Mouse (Mus musculus): Measurements from ENCODE around the gene Gna15. TPM values are rescaled to one million over a fixed set of nuclear protein-coding genes. Genes with fewer than 3 reads are reported as not detected.

Gene Gna15
- polyA plus RNA-seq, 1 experiment, result 14.8 TPM

DNA sequence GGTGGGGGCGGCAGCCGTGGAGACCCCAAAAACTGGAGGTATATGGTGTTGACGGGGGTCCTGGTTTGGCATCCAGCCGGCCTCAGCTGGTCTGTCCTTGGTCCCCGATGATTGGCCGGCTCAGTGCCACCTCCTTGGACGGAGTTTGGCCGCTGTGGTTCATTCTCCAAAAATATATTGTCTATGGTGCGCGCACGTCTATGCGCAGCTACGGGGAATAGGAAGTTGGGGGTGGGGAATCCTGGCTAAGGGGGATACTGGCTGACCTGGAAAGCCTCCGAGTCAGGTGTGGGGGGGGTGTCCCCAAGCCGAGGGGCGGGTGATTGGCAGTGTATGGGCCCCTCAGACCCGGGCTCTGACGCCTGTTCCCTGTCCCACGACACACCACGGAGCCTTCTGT, 63.6 kb downstream of the Gna15 start:
- Histone ChIP-seq H3K36me3 (ENCODE audit: control insufficient read depth, insufficient read depth, low read length) (no peaks in the 10 kb centered on the region), H3K27me3 (ENCODE audit: control insufficient read depth, insufficient read depth, low read length) (peaks cover 28% of the 10 kb centered on the region), H3K27ac (ENCODE audit: insufficient read depth, low read length) (no peak overlapping the region), H3K4me3 (ENCODE audit: extremely low read depth, insufficient read depth, insufficient read length) (no peak overlapping the region), H3K4me1 (ENCODE audit: control insufficient read depth, insufficient read depth, insufficient read length) (peaks cover 13% of the 10 kb centered on the region)
- 12% methylated on average over 20 of the region's 20 CpGs for WGBS
- DNase-seq (ENCODE audit: low read depth in 1 of 2, low spot score in 2 of 2), result no peak
- no peak for TF ChIP-seq POLR2A (IDR thresholded peaks at IDR 0.05; ENCODE audit: low read depth, low read length)
- no peak for TF ChIP-seq CTCF (IDR thresholded peaks at IDR 0.05; ENCODE audit: extremely low read depth, insufficient read depth, insufficient read length, insufficient replicate concordance)

GRCm38 (mm10) chr10:81459399-81459798, 64.6 kb downstream of the Gna15 start:
- Histone ChIP-seq H3K4me1 (ENCODE audit: control insufficient read depth, insufficient read depth, insufficient read length) (peaks cover 12% of the 10 kb centered on the region), H3K36me3 (ENCODE audit: control insufficient read depth, insufficient read depth, low read length) (no peaks in the 10 kb centered on the region), H3K27me3 (ENCODE audit: control insufficient read depth, insufficient read depth, low read length) (peaks cover 21% of the 10 kb centered on the region), H3K4me3 (ENCODE audit: extremely low read depth, insufficient read depth, insufficient read length) (no peak overlapping the region), H3K27ac (ENCODE audit: insufficient read depth, low read length) (no peak overlapping the region)
- TF ChIP-seq POLR2A (IDR thresholded peaks at IDR 0.05; ENCODE audit: low read depth, low read length), result no peak
- no peak for TF ChIP-seq CTCF (IDR thresholded peaks at IDR 0.05; ENCODE audit: extremely low read depth, insufficient read depth, insufficient read length, insufficient replicate concordance)
- 76% methylated on average over 21 of the region's 21 CpGs for WGBS
- no peak for DNase-seq (ENCODE audit: low read depth in 1 of 2, low spot score in 2 of 2)

GRCm38 (mm10) chr10:81458267-81458666, 65.8 kb downstream of the Gna15 start:
- Histone ChIP-seq H3K36me3 (ENCODE audit: control insufficient read depth, insufficient read depth, low read length) (no peaks in the 10 kb centered on the region), H3K27ac (ENCODE audit: insufficient read depth, low read length) (no peak overlapping the region), H3K4me3 (ENCODE audit: extremely low read depth, insufficient read depth, insufficient read length) (no peak overlapping the region), H3K27me3 (ENCODE audit: control insufficient read depth, insufficient read depth, low read length) (peaks cover 17% of the 10 kb centered on the region), H3K4me1 (ENCODE audit: control insufficient read depth, insufficient read depth, insufficient read length) (peaks cover 5% of the 10 kb centered on the region; the same call in 1 of the 2 replicates)
- TF ChIP-seq POLR2A (IDR thresholded peaks at IDR 0.05; ENCODE audit: low read depth, low read length) (no peak), CTCF (IDR thresholded peaks at IDR 0.05; ENCODE audit: extremely low read depth, insufficient read depth, insufficient read length, insufficient replicate concordance) (no peak)
- WGBS, result 73% methylated on average over 6 of the region's 6 CpGs
- DNase-seq (ENCODE audit: low read depth in 1 of 2, low spot score in 2 of 2), result no peak

- DNase-seq (ENCODE audit: low read depth in 1 of 2, low spot score in 2 of 2), result no peak
- Histone ChIP-seq H3K4me3 (ENCODE audit: extremely low read depth, insufficient read depth, insufficient read length) (no peak overlapping the region), H3K36me3 (ENCODE audit: control insufficient read depth, insufficient read depth, low read length) (no peaks in the 10 kb centered on the region), H3K27ac (ENCODE audit: insufficient read depth, low read length) (no peak overlapping the region), H3K27me3 (ENCODE audit: control insufficient read depth, insufficient read depth, low read length) (peaks cover 17% of the 10 kb centered on the region), H3K4me1 (ENCODE audit: control insufficient read depth, insufficient read depth, insufficient read length) (peaks cover 5% of the 10 kb centered on the region; the same call in 1 of the 2 replicates)
- TF ChIP-seq CTCF (IDR thresholded peaks at IDR 0.05; ENCODE audit: extremely low read depth, insufficient read depth, insufficient read length, insufficient replicate concordance), result no peak
- TF ChIP-seq POLR2A (IDR thresholded peaks at IDR 0.05; ENCODE audit: low read depth, low read length), result no peak
- 83% methylated on average over 8 of the region's 8 CpGs for WGBS
Measured at GRCm38 (mm10) chr10:81457624-81458023, 66.4 kb downstream of the Gna15 start.

- no peak for DNase-seq (ENCODE audit: low read depth in 1 of 2, low spot score in 2 of 2)
- H3K27ac ChIP-seq (ENCODE audit: insufficient read depth, low read length), result no peak overlapping the region
- 35% methylated on average over 12 of the region's 12 CpGs for WGBS
- peaks cover 20% of the 10 kb centered on the region for H3K27me3 ChIP-seq (ENCODE audit: control insufficient read depth, insufficient read depth, low read length)
- TF ChIP-seq CTCF (IDR thresholded peaks at IDR 0.05; ENCODE audit: extremely low read depth, insufficient read depth, insufficient read length, insufficient replicate concordance) (no peak), POLR2A (IDR thresholded peaks at IDR 0.05; ENCODE audit: low read depth, low read length) (no peak)
- no peaks in the 10 kb centered on the region for H3K36me3 ChIP-seq (ENCODE audit: control insufficient read depth, insufficient read depth, low read length)
- H3K4me1 ChIP-seq (ENCODE audit: control insufficient read depth, insufficient read depth, insufficient read length), result peaks cover 3% of the 10 kb centered on the region; the same call in 1 of the 2 replicates
- H3K4me3 ChIP-seq (ENCODE audit: extremely low read depth, insufficient read depth, insufficient read length), result no peak overlapping the region
Measured at GRCm38 (mm10) chr10:81456983-81457563, 67.0 kb downstream of the Gna15 start.

GRCm38 (mm10) chr10:81455181-81455895, 68.7 kb downstream of the Gna15 start, which contains the start of gene Nfic:
TSS of gene Nfic (minus strand) at chr10:81455635.
- DNase-seq (ENCODE audit: low read depth in 1 of 2, low spot score in 2 of 2), result no peak
- TF ChIP-seq CTCF (IDR thresholded peaks at IDR 0.05; ENCODE audit: extremely low read depth, insufficient read depth, insufficient read length, insufficient replicate concordance) (no peak), POLR2A (IDR thresholded peaks at IDR 0.05; ENCODE audit: low read depth, low read length) (no peak)
- H3K4me3 ChIP-seq (ENCODE audit: extremely low read depth, insufficient read depth, insufficient read length), result no peak within 1 kb of the TSS
- H3K27me3 ChIP-seq (ENCODE audit: control insufficient read depth, insufficient read depth, low read length), result peaks cover 13% of the 10 kb centered on the region
- no peaks in the 10 kb centered on the region for H3K36me3 ChIP-seq (ENCODE audit: control insufficient read depth, insufficient read depth, low read length)
- no peaks in the 10 kb centered on the region for H3K4me1 ChIP-seq (ENCODE audit: control insufficient read depth, insufficient read depth, insufficient read length)
- no peak within 1 kb of the TSS for H3K27ac ChIP-seq (ENCODE audit: insufficient read depth, low read length)
- WGBS, result 70% methylated on average over 28 of the region's 28 CpGs

- Histone ChIP-seq H3K4me1 (ENCODE audit: control insufficient read depth, insufficient read depth, insufficient read length) (no peaks in the 10 kb centered on the region), H3K4me3 (ENCODE audit: extremely low read depth, insufficient read depth, insufficient read length) (no peak overlapping the region), H3K27me3 (ENCODE audit: control insufficient read depth, insufficient read depth, low read length) (peaks cover 11% of the 10 kb centered on the region), H3K36me3 (ENCODE audit: control insufficient read depth, insufficient read depth, low read length) (no peaks in the 10 kb centered on the region), H3K27ac (ENCODE audit: insufficient read depth, low read length) (no peak overlapping the region)
- TF ChIP-seq POLR2A (IDR thresholded peaks at IDR 0.05; ENCODE audit: low read depth, low read length), result no peak
- no peak for TF ChIP-seq CTCF (IDR thresholded peaks at IDR 0.05; ENCODE audit: extremely low read depth, insufficient read depth, insufficient read length, insufficient replicate concordance)
- DNase-seq (ENCODE audit: low read depth in 1 of 2, low spot score in 2 of 2), result no peak
- WGBS, result 59% methylated on average over 2 of the region's 2 CpGs
Measured at GRCm38 (mm10) chr10:81454106-81454505, 69.9 kb downstream of the Gna15 start.

Data from spleen, adult 2 months (tissue).